Mouse (Mus musculus) lung, embryonic 14.5 days (tissue): Measurements from ENCODE around the gene Megf9. TPM values are rescaled to one million over a fixed set of nuclear protein-coding genes. Genes with fewer than 3 reads are reported as not detected.
A peak's percentile ranks its signal among the peaks of the same experiment; 100 is the strongest.

Source experiments
- ATAC-seq: fragments of 200-750 bp; cut with Nextera tagmentation; 2 replicates; pipeline ENCODE4 v1.8.0; 2017; ENCODE audit warnings: mild to moderate bottlenecking, moderate TSS enrichment, moderate library complexity; ENCODE audit not compliant: insufficient read depth
- DNase-seq: peaks from one replicate; pipeline ENCODE4 v3.0.0-alpha.2; 2015
- H3K27ac ChIP-seq: fragments of 300-500 bp; sonication (generic); 2 replicates; pipeline ENCODE4 v1.5.1; 2014; ENCODE audit warnings: low read depth, mild to moderate bottlenecking, moderate library complexity
- H3K27me3 ChIP-seq: fragments of 300-500 bp; sonication (generic); 2 replicates; pipeline ENCODE4 v1.6.1; 2014; ENCODE audit warnings: low read length, control low read depth; ENCODE audit not compliant: insufficient read depth
- H3K36me3 ChIP-seq: fragments of 300-500 bp; sonication (generic); 2 replicates; pipeline ENCODE4 v1.6.1; 2014; ENCODE audit warnings: control low read depth; ENCODE audit not compliant: insufficient read depth
- H3K4me1 ChIP-seq: fragments of 300-500 bp; sonication (generic); 2 replicates; pipeline ENCODE4 v1.6.1; 2014; ENCODE audit warnings: antibody characterized with exemption, control low read depth; ENCODE audit not compliant: insufficient read depth
- H3K4me2 ChIP-seq: fragments of 300-500 bp; sonication (generic); 2 replicates; pipeline ENCODE4 v1.6.1; 2014; ENCODE audit warnings: mild to moderate bottlenecking
- H3K4me3 ChIP-seq: fragments of 300-500 bp; sonication (generic); 2 replicates; pipeline ENCODE4 v1.5.1; 2014; ENCODE audit warnings: low read depth, low read length
- H3K9ac ChIP-seq: fragments of 300-500 bp; sonication (generic); 2 replicates; pipeline ENCODE4 v1.6.1; 2014
- H3K9me3 ChIP-seq: fragments of 300-500 bp; sonication (generic); 2 replicates; pipeline ENCODE4 v1.6.1; 2016; ENCODE audit warnings: low read depth, low read length, control low read depth
- CTCF ChIP-seq: IDR thresholded peaks from 2 replicates; pipeline ENCODE4 v1.5.1; 2016; ENCODE audit warnings: antibody characterized with exemption, low read depth
- WGBS: fragments of 180-500 bp; shearing (Covaris S2); extraction: QIAGEN DNeasy Blood & Tissue Kit; methylation state at CpG from one replicate; pipeline ENCODE4 v1.1.7; 2014; 5-methylcytosine and 5-hydroxymethylcytosine counted together
- polyA plus RNA-seq: library from polyadenylated mRNA; unstranded; fragments of >200 nt; fragmentation: Nextera tagmentation; extraction: Ambion mirVana; gene quantifications from 2 replicates; pipeline ENCODE4 v1.2.1, GENCODE M21; 2014

Gene Megf9
- polyA plus RNA-seq, 1 experiment from 2014 or later: 12.8 TPM

DNA sequence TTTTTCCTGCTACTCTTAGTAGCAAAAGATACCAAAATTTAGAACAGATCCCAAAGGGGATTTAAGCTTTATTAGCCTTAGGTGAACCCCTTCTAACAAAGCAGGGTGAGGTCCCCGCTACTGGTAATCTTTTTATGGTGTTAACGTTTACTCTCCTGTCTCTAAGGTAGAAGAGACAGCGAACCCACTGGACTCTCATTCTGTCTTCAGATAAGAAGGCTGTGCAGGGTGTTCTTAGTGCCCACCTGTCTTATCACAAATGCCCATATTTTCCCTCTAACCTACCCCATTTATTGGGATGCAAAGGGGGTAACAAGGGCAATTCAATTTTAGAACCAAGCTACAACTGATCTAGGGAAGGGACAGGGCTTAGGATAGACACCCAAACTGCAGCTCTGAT lies 6.2 kb downstream of the Megf9 start:
- no peaks in the 10 kb centered on the region for H3K36me3 ChIP-seq
- DNase-seq (no peak), ATAC-seq (no peak)
- TF ChIP-seq CTCF: no peak
- 73% methylated on average over 3 of the region's 3 CpGs for WGBS
- no peaks in the 10 kb centered on the region for H3K27me3 ChIP-seq
- no peak overlapping the region for H3K4me2 ChIP-seq
- 0 out of 2 replicates have a peak, but pooled peaks cover 4% of the 10 kb centered on the region for H3K4me1 ChIP-seq
- H3K27ac ChIP-seq: no peak overlapping the region
- H3K9ac ChIP-seq: no peak overlapping the region
- H3K9me3 ChIP-seq: no peaks in the 10 kb centered on the region
- no peak overlapping the region for H3K4me3 ChIP-seq

DNA sequence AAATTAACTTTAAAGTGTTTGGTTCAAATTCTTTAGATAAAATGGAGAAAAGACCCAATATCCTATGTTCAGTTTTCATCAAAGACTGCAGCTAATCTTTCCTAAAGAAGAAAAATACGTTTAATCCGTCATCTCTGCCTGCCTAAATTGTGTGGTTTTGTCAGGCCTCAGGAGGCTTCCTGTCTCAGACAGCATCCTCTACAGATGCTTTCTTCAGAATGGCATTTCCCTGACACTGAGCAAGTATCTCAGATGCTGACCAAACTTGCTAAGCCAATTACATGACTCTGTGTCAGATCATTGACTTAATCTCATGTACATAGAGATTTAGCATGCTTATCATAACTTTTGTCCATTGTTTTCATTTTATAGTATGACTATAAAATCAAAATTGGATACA lies 11.4 kb downstream of the Megf9 start:
- WGBS: 67% methylated on average over 2 of the region's 2 CpGs
- H3K4me1 ChIP-seq: no peaks in the 10 kb centered on the region
- no peaks in the 10 kb centered on the region for H3K36me3 ChIP-seq
- H3K4me3 ChIP-seq: no peak overlapping the region
- ATAC-seq: no peak
- H3K27me3 ChIP-seq: no peaks in the 10 kb centered on the region
- H3K9me3 ChIP-seq: no peaks in the 10 kb centered on the region
- no peak for DNase-seq
- no peak overlapping the region for H3K9ac ChIP-seq
- H3K27ac ChIP-seq: no peak overlapping the region
- H3K4me2 ChIP-seq: no peak overlapping the region
- no peak for TF ChIP-seq CTCF

DNA sequence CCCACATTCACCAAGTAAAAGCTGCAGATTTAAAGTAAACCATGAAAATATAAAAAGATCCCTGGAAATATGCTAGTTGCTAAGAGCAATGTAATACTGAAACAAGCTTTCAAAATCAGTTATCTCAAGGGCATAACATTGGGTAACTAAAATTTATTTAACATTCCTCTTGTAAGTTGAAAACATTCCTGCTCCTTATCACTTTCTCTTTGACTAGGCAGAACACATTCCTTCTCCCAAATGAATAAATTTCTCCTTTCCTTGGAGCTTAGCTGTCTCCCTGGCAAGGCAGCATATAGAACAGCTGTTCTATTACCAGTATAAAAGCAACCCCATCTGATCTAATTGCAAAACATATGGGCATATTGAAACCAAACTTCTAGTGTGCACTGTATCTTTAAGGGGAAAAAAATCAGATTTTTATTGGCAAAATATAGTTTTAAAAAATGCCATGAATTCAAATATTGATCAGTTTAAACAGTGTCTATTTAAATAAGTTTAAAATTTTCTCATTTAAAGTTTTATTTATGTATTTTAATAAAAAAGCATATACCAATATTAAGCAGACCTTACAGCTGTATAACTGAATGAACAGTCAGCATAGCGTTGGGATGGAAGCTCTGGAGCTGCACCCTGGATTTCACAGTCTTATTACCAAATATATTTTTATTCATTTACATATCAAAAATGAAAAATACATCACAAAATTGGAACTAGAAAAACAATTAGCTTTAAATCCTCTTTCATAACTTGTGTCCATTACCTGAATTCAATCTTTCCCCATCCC lies 13.1 kb downstream of the Megf9 start:
- WGBS: 86% methylated on average over 1 of the region's 1 CpGs
- Histone ChIP-seq H3K27ac (no peak overlapping the region; the same call in 1 of the 2 replicates), H3K36me3 (no peaks in the 10 kb centered on the region), H3K9me3 (no peaks in the 10 kb centered on the region), H3K4me1 (no peaks in the 10 kb centered on the region), H3K4me3 (no peak overlapping the region), H3K27me3 (no peaks in the 10 kb centered on the region), H3K4me2 (no peak overlapping the region), H3K9ac (no peak overlapping the region)
- ATAC-seq (peak; percentile 74; the same call in 1 of the 2 replicates), DNase-seq (peak; percentile 27)
- no peak for TF ChIP-seq CTCF

DNA sequence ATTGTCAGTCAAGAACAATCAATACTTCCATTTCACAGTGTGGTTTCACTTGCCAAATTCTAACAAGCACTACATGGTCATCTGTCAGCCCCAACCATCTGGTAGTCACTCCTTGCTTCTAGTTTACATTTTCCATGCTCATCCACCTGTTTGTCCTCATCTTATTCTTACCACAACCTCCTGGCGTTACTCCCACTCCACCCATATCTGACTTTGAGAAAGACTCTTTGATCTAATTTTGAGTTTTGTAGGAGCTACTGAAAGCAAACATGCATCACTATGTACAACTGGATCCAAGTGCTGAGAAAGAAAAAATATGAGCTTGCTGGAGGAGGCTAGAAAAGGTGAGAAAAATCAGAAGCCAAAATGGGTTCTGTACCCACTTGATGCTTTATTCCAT lies 17.1 kb downstream of the Megf9 start:
- Histone ChIP-seq H3K27me3 (no peaks in the 10 kb centered on the region), H3K4me1 (no peaks in the 10 kb centered on the region), H3K9ac (no peak overlapping the region), H3K27ac (no peak overlapping the region), H3K36me3 (no peaks in the 10 kb centered on the region), H3K4me3 (no peak overlapping the region), H3K4me2 (no peak overlapping the region), H3K9me3 (no peaks in the 10 kb centered on the region)
- no peak for TF ChIP-seq CTCF
- 52% methylated on average over 1 of the region's 1 CpGs for WGBS
- DNase-seq (no peak), ATAC-seq (no peak)

DNA sequence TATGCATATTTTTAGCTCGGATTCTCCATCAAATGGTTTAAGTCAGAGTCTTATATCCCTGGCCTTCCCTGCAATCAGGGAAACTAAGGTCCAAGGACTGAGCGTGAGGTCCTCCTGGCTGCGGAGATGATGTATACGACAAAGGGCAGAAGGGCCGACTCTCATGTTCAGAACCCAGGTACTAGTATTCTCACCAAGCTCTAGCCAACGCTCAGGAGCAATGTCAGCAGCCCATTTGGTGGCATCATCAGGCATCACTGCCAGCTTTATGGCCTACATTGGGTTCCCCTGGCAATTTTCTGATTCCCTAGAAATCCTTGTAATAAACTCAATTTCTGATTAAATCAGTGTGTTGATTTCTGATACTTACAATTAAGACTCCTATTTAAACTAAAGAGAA lies 18.5 kb downstream of the Megf9 start:
- Histone ChIP-seq H3K4me3 (no peak overlapping the region), H3K27me3 (no peaks in the 10 kb centered on the region), H3K9me3 (no peaks in the 10 kb centered on the region), H3K4me1 (no peaks in the 10 kb centered on the region), H3K9ac (no peak overlapping the region), H3K27ac (no peak overlapping the region), H3K4me2 (no peak overlapping the region), H3K36me3 (no peaks in the 10 kb centered on the region)
- ATAC-seq (no peak), DNase-seq (no peak)
- TF ChIP-seq CTCF: no peak
- 82% methylated on average over 6 of the region's 6 CpGs for WGBS

DNA sequence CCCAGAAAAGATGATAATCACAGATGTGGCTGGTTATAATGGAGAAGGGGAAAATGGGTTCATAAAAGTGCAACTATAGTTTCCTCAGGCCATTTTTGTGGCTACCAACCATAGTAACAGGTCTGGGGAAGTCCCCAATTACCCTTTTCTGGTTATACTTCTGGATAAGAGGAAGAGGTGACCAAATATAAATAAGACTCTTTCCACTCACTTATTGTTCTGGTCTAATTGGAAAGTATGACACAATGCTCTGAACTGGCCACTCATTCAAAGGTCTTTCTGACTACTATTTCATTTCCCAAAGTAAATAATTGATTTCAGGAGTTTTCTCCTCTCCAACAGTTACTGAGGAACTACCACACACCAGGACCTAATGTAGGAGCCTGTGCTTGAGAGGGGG lies 19.3 kb downstream of the Megf9 start:
- Histone ChIP-seq H3K4me3 (no peak overlapping the region), H3K4me1 (no peaks in the 10 kb centered on the region), H3K4me2 (no peak overlapping the region), H3K36me3 (no peaks in the 10 kb centered on the region), H3K9me3 (no peaks in the 10 kb centered on the region), H3K27me3 (no peaks in the 10 kb centered on the region), H3K27ac (0 out of 2 replicates have a peak overlapping the region, but pooled peaks have one; percentile 24), H3K9ac (no peak overlapping the region)
- no peak for DNase-seq
- no peak for TF ChIP-seq CTCF
- ATAC-seq: no peak

DNA sequence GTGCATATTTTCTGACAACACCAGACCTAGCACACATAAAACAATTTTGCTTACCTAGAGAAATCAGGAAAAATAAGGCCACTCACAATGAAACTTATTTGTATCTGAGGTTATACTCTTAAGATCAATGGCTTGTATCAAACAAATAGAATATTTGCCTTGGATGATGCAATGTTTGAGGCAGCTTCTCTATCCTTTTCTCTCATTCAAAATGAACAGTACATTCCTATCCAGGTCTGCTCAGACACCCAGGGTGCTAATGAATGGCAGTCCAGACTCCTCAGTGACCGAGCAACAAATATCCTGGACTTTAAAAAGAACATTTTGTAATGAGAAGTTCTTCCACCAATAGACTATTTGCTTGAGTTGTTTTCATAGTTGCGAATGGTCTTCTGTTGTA lies 24.8 kb downstream of the Megf9 start:
- H3K4me1 ChIP-seq: no peaks in the 10 kb centered on the region
- H3K4me2 ChIP-seq: no peak overlapping the region
- no peak overlapping the region for H3K27ac ChIP-seq
- H3K27me3 ChIP-seq: no peaks in the 10 kb centered on the region
- 82% methylated on average over 2 of the region's 2 CpGs for WGBS
- no peak overlapping the region for H3K9ac ChIP-seq
- ATAC-seq: no peak
- H3K4me3 ChIP-seq: no peak overlapping the region
- no peaks in the 10 kb centered on the region for H3K9me3 ChIP-seq
- H3K36me3 ChIP-seq: no peaks in the 10 kb centered on the region
- DNase-seq: no peak
- TF ChIP-seq CTCF: no peak
